Mouse (Mus musculus) small intestine, adult 2 months (tissue): ENCODE measurements at regions not wholly inside any gene's neighbourhood (a gene's known extent, or its start where the extent isn't known, plus 50 kb on each side); places are given as distances from the start of the nearest gene placed in this dataset.

Experiments used
- CTCF ChIP-seq: fragments of 200-500 bp; IDR thresholded peaks from 2 replicates; pipeline ENCODE4 v1.5.1; 2012; ENCODE audit warnings: low read depth, mild to moderate bottlenecking, control low read depth, inconsistent platforms, low read length, moderate library complexity, mixed read lengths; ENCODE audit not compliant: insufficient replicate concordance, insufficient read length; ENCODE audit errors: extremely low read depth
- POLR2A ChIP-seq: fragments of 200-500 bp; IDR thresholded peaks from 2 replicates; pipeline ENCODE4 v1.6.1; 2012; ENCODE audit warnings: low read depth, mild to moderate bottlenecking, control low read depth, inconsistent platforms, low read length, moderate library complexity

DNA sequence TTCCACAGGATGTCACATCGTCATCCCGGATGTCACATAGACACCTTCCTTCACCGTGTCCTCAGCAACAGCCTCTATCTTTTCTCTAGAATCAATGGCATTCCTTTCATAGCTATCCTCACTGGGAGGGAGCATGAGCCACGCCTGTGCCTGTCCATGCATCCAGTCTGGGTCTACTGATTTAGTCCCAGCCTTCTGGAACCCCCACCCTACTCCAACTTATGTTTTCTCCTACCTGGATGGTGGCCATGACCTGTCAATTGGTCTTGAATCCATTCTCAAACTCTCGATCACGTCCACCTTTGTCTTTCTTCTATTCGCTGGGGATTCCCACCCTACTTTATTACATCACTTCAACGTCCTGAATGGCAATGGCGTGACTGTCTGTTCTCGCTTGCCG lies 428.3 kb downstream of the Zfp704 start:
- TF ChIP-seq CTCF (no peak), POLR2A (no peak)
